Mouse (Mus musculus) embryonic facial prominence, embryonic 15.5 days (tissue): ENCODE data around the gene Asphd1. TPM values are rescaled to one million over a fixed set of nuclear protein-coding genes. Genes with fewer than 3 reads are reported as not detected.

Experiments used
- polyA plus RNA-seq: library from polyadenylated mRNA; unstranded; fragments of >200 nt; fragmentation: Nextera tagmentation; extraction: Ambion mirVana; gene quantifications from 2 replicates; pipeline ENCODE4 v1.2.1, GENCODE M21; 2015

The Asphd1 gene
- polyA plus RNA-seq, 1 experiment from 2014 or later, result 0.15 TPM

Other genes starting within 250 kb of the Asphd1 start
- 43.8 and 44.7 TPM in 2 replicates for gene Coro1a, start 241.8 kb downstream of the Asphd1 start, polyA plus RNA-seq
- 74.0 and 78.5 TPM in 2 replicates for gene Mapk3, start 190.0 kb downstream of the Asphd1 start, polyA plus RNA-seq
- 11.1 and 12.4 TPM in 2 replicates for gene Gdpd3, start 183.2 kb downstream of the Asphd1 start, polyA plus RNA-seq
- gene Ypel3, start 172.6 kb downstream of the Asphd1 start, polyA plus RNA-seq, result 145 and 148 TPM in 2 replicates
- 0.71 and 0.81 TPM in 2 replicates for gene Tbx6, start 168.1 kb downstream of the Asphd1 start, polyA plus RNA-seq
- 232 and 234 TPM in 2 replicates for gene Ppp4c, start 157.1 kb downstream of the Asphd1 start, polyA plus RNA-seq
- gene Fam57b, start 151.9 kb downstream of the Asphd1 start, polyA plus RNA-seq, result 0.53 and 0.71 TPM in 2 replicates
- not detected in 2 replicates for gene 4930451I11Rik, start 117.9 kb downstream of the Asphd1 start, polyA plus RNA-seq
- gene Doc2a, start 102.2 kb downstream of the Asphd1 start, polyA plus RNA-seq, result 0.85 and 1.6 TPM in 2 replicates
- 26.8 and 33.3 TPM in 2 replicates for gene Hirip3, start 87.6 kb downstream of the Asphd1 start, polyA plus RNA-seq
- 84.4 and 92.0 TPM in 2 replicates for gene Ino80e, start 87.2 kb downstream of the Asphd1 start, polyA plus RNA-seq
- gene Taok2, start 64.9 kb downstream of the Asphd1 start, polyA plus RNA-seq, result 50.4 and 50.6 TPM in 2 replicates
- gene Tmem219, start 26.7 kb downstream of the Asphd1 start, polyA plus RNA-seq, result 34.7 and 37.0 TPM in 2 replicates
- gene Kctd13, start 20.7 kb downstream of the Asphd1 start, polyA plus RNA-seq, result 19.1 and 20.2 TPM in 2 replicates
- 0.63 and 0.88 TPM in 2 replicates for gene Sez6l2, start 981 bp upstream of the Asphd1 start, polyA plus RNA-seq
- gene Cdipt, start 26.3 kb upstream of the Asphd1 start, polyA plus RNA-seq, result 106 TPM in 2 replicates
- gene Cdiptos, start 26.5 kb upstream of the Asphd1 start, polyA plus RNA-seq, result 3.2 TPM in 2 replicates
- 12.0 and 12.5 TPM in 2 replicates for gene Mvp, start 65.0 kb upstream of the Asphd1 start, polyA plus RNA-seq
- 0.33 and 0.43 TPM in 2 replicates for gene Pagr1b, start 66.9 kb upstream of the Asphd1 start, polyA plus RNA-seq
- gene Pagr1a, start 67.8 kb upstream of the Asphd1 start, polyA plus RNA-seq, result 40.9 and 73.0 TPM in 2 replicates
- gene Gm42742, start 71.5 kb upstream of the Asphd1 start, polyA plus RNA-seq, result 55.0 and 78.2 TPM in 2 replicates
- gene Prrt2, start 71.6 kb upstream of the Asphd1 start, polyA plus RNA-seq, result 18.9 and 21.9 TPM in 2 replicates
- gene Maz, start 77.5 kb upstream of the Asphd1 start, polyA plus RNA-seq, result 75.2 and 79.8 TPM in 2 replicates
- gene Kif22, start 92.9 kb upstream of the Asphd1 start, polyA plus RNA-seq, result 87.5 and 90.6 TPM in 2 replicates
- not detected in 2 replicates for gene Zg16, start 137.7 kb upstream of the Asphd1 start, polyA plus RNA-seq
- 4.8 and 6.3 TPM in 2 replicates for gene AI467606, start 141.8 kb upstream of the Asphd1 start, polyA plus RNA-seq
- 2.0 and 3.3 TPM in 2 replicates for gene Qprt, start 172.6 kb upstream of the Asphd1 start, polyA plus RNA-seq
- 0.61 and 0.67 TPM in 2 replicates for gene Spn, start 188.2 kb upstream of the Asphd1 start, polyA plus RNA-seq
- gene Cd2bp2, start 246.5 kb upstream of the Asphd1 start, polyA plus RNA-seq, result 56.4 and 61.8 TPM in 2 replicates